Mouse (Mus musculus) spleen, adult 12 weeks (tissue): ENCODE measurements around the gene Tmem79.
"Not testable (repeated sequence)": the region's sequence is repeated elsewhere in the genome, so short reads cannot be mapped to it uniquely, and the experiment has no call there.

Experiments
- DNase-seq: peaks from one replicate; pipeline ENCODE4 v3.0.0; 2022; ENCODE audit warnings: low spot score

The Tmem79 gene

DNA sequence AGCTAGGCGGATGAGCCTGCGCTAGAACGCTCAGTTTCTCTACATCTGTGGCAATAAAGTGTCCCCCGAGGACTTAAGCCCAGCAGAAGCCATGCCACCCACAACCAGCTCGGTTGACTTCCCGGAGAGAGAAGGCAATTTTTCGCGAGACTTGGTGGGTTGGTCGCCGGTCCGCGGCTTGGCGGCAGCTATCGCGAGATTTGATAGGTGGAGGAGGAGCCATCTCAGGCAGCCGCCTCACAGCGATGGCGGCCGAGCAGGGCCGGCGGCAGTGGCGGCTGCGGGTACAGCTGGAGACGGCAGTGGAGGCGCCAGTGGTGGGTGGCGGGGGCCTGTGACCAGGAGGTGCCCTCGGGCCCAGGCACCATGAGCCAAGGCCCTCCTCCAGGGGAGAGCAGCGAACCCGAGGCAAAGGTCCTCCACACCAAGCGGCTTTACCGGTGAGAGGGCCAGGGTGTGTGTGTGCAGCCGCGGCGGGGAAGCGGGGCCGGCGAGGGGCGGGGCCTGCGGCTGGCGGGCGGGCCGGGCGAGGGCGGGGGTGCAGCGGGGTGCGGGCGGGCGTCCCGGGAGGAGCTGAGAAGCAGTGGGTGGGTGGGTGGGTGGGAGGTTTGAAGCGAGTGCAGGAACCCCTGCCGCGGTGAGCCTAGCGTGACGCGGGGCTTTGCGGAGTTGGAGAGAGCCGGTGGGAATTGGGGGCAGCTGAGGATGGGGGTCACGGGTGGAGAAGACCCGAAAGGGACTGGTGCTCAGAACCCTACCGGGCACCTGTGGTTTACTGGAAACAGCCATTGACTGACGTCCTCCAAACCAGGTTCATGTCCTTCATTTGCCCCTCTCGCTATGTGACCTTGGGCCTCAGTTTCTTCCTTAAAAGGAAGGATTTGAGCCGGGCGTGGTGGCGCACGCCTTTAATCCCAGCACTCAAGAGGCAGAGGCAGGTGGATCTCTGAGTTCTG is at the start of gene Tmem79, which contains the start of gene Smg5:
Gene Tmem79 (minus strand): TSS at position 91 of the 956 bp plus-strand sequence.
Gene Smg5 (plus strand): TSS at position 203 of the 956 bp plus-strand sequence.
- peak; percentile 97 for DNase-seq

DNA sequence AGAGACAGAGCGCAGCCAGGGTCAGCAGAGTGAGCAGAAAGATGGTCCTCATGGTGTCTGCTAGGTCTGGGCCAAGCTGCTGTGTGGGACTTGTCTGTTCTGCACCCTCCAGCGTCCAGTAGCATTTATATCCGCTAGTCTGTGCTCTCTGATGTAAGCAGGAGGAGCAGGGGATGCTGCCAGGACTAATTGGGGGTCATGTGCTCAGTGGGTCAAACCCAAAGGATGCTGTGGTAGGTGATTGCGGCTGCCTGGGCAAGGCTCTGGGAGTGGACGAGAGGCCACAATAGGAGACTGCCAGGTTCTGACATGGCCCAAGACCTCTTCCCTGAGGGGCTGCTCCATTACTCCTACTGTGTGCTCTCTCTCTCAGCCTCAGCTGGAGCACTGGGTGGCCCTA is 48.4 kb upstream of the Tmem79 start, which contains the start of gene Bglap:
Gene Bglap (minus strand): TSS at position 101 of the 400 bp plus-strand sequence.
- DNase-seq, result no peak

DNA sequence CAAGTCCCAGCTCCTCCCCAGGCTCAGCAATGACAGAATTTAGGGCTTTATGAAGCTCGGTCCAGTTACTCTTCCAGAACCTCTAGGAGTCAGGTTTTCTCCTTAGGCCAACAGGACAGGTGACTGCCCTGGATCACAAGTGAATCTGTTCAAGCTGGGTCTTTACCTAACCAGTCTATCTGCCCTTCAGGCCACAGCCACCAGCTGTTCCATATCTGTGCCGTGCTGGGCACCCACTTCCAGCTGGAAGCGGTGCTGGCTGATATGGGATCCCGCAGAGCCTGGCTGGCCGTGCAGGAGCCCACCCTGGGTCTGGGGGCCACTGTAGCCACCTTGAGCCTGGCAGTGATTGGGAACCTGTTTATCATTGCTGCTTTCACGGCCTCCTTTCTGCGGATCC is 46.4 kb upstream of the Tmem79 start:
- not testable (repeated sequence) for DNase-seq

DNA sequence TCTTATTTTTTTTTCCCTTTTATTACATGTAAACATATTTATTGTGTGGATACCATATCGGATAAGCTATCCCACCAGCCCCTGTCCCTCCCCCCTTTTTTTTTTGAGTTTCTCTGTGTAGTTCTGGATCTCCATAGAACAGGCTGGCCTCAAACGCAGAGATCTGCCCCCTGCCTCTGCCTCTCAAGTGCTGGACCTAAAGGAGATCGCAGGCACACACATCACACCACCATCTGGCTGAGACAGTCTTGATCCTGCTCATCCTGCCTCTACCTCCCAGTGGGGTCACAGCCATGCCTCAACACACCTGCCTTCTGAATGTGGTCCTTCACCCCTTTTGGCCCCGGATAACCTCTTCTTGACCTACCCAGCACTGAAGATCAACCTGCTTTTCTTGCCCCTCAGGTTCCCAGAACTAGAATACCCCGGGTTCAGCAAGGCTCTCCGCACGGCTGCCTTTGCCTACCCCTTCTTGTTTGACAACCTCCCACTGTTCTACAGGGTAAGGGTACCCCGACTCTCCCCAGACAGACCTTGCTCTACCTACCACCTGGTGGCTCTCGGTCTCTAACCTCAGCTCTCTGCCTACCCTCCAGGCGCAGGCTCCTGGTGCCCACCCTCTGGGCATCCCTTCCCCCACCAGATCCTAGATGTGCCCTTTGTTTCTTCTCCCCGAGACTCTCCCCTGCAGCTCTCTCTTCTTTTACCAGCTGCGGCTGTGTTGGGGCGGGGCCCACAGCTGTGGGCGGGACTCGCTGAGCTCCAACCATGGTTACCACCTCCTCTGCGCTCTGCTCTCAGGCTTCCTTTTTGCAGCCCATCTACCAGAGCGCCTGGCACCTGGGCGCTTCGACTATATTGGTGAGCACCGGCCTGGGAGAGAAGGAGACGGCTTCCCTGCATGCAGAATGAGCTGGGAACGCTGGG is 45.7 kb upstream of the Tmem79 start:
- not testable (repeated sequence) for DNase-seq

DNA sequence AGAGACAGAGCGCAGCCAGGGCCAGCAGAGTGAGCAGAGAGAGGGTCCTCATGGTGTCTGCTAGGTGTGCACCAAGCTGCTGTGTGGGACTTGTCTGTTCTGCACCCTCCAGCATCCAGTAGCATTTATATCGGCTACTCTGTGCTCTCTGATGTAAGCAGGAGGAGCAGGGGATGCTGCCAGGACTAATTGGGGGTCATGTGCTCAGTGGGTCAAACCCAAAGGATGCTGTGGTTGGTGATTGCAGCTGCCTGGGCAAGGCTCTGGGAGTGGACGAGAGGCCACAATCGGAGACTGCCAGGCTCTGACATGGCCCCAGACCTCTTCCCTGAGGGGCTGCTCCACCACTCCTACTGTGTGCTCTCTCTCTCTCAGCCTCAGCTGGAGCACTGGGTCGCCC is 42.7 kb upstream of the Tmem79 start, which contains the start of gene Bglap2:
Gene Bglap2 (minus strand): TSS at position 101 of the 400 bp plus-strand sequence.
- DNase-seq, result not testable (repeated sequence)

DNA sequence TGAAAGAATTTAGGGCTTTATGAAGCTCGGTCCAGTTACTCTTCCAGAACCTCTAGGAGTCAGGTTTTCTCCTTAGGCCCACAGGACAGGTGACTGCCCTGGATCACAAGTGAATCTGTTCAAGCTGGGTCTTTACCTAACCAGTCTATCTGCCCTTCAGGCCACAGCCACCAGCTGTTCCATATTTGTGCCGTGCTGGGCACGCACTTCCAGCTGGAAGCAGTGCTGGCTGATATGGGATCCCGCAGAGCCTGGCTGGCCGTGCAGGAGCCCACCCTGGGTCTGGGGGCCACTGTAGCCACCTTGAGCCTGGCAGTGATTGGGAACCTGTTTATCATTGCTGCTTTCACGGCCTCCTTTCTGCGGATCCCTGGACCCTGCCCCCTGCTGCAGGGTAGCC is 40.7 kb upstream of the Tmem79 start:
- DNase-seq, result not testable (repeated sequence)

DNA sequence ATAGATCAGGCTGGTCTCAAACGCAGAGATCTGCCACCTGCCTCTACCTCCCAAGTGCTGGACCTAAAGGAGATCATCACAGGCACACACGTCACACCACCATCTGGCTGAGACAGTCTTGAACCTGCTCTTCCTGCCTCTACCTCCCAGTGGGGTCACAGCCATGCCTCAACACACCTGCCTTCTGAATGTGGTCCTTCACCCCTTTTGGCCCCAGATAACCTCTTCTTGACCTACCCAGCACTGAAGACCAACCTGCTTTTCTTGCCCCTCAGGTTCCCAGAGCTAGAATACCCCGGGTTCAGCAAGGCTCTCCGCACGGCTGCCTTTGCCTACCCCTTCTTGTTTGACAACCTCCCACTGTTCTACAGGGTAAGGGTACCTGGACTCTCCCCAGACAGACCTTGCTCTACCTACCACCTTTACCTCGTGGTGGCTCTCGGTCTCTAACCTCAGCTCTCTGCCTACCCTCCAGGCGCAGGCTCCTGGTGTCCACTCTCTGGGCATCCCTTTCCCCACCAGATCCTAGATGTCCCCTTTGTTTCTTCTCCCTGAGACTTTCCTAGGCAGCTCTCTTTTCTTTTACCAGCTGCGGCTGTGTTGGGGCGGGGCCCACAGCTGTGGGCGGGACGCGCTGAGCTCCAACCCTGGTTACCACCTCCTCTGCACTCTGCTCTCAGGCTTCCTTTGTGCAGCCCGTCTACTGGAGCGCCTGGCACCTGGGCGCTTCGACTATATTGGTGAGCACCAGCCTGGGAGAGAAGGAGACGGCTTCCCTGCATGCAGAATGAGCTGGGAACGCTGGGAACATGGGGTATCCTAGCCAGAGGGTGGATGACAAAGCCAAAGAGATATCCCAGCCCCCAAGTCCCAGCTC is 40.0 kb upstream of the Tmem79 start:
- not testable (repeated sequence) for DNase-seq

DNA sequence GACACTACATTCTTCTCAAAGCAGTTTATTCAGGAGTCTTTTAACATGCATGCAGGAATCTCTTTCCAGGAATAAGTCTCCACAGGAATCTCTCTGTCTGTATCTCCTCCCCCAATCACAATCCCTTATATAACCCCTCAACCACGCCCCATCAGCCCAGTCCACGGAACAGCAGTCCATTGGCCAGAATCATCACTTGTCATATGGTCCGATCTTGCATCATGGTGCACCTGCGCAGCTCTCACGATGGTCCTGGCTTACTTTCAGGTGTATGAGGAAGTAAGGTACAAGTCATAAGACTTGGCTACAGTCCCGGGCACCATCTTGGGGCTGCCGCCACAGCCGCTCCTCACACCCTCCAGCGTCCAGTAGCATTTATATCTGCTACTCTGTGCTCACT is 36.7 kb upstream of the Tmem79 start, which contains the start of gene Bglap3:
Gene Bglap3 (minus strand): TSS at position 101 of the 400 bp plus-strand sequence.
- not testable (repeated sequence) for DNase-seq

DNA sequence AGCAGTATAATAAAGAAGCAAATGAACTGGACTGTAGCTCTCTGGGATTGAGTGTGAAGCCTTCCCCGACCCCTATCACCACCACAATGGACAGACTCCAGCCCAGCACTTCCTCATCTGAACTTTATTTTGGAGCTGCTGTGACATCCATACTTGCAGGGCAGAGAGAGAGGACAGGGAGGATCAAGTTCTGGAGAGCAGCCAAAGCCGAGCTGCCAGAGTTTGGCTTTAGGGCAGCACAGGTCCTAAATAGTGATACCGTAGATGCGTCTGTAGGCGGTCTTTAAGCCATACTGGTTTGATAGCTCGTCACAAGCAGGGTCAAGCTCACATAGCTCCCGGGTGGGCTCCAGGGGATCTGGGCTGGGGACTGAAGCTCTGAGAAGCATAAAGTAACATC is 32.6 kb upstream of the Tmem79 start:
- not testable (repeated sequence) for DNase-seq

DNA sequence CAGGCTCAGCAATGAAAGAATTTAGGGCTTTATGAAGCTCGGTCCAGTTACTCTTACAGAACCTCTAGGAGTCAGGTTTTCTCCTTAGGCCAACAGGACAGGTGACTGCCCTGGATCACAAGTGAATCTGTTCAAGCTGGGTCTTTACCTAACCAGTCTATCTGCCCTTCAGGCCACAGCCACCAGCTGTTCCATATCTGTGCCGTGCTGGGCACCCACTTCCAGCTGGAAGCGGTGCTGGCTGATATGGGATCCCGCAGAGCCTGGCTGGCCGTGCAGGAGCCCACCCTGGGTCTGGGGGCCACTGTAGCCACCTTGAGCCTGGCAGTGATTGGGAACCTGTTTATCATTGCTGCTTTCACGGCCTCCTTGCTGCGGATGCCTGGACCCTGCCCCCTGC is 31.6 kb upstream of the Tmem79 start:
- not testable (repeated sequence) for DNase-seq

DNA sequence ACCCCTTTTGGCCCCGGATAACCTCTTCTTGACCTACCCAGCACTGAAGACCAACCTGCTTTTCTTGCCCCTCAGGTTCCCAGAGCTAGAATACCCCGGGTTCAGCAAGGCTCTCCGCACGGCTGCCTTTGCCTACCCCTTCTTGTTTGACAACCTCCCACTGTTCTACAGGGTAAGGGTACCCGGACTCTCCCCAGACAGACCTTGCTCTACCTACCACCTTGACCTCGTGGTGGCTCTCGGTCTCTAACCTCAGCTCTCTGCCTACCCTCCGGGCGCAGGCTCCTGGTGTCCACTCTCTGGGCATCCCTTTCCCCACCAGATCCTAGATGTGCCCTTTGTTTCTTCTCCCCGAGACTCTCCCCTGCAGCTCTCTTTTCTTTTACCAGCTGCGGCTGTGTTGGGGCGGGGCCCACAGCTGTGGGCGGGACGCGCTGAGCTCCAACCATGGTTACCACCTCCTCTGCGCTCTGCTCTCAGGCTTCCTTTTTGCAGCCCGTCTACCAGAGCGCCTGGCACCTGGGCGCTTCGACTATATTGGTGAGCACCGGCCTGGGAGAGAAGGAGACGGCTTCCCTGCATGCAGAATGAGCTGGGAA is 31.0 kb upstream of the Tmem79 start:
- DNase-seq, result peak; percentile 30

DNA sequence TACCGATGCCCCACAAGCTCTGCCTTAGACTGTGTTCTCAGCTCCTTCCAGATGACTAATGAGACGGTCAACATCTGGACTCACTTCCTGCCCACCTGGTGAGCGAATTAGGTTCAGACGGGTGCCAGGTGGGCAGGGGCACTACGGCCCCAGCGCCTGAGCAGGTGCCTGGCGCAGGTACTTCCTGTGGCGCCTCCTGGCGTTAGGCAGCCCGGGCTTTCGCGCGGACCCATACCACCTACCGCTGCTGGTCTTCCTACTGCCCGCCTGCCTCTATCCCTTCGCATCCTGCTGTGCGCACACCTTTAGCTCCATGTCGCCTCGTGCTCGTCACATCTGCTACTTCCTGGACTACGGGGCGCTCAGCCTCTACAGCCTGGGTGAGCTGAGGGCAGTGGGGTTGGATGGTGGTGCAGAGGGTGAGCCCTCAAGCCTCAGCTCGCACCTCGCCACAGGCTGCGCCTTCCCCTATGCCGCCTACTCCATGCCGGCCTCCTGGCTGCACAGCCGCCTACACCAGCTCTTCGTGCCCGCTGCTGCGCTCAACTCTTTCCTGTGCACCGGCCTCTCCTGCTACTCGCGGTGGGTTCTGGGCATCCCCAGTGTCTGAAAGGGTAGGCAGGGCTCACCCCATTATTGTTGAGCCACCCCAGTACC is 29.9 kb upstream of the Tmem79 start:
- DNase-seq, result no peak

DNA sequence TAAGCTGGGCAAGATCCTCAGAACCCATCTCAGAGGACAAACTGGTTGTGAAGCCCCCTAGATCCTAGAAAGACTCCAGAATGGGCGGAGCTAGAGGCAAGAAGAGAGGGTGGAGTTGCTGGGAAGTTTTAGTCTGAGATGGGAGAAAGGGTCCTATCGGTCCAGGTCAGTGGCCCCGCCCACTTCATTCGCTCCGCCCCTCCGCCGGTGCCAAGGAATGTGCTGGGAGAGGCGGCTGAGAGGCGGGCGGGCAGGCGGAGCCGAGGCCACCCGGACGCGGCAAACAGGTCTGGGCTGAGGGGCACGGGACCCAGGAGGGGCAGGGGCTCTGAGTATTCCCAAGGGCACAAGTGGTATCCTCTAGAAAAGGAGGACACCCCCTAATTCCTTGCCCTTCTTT is 28.4 kb upstream of the Tmem79 start, which contains the start of gene Paqr6:
Gene Paqr6 (plus strand): TSS at position 248 of the 400 bp plus-strand sequence.
- DNase-seq, result peak; percentile 41

DNA sequence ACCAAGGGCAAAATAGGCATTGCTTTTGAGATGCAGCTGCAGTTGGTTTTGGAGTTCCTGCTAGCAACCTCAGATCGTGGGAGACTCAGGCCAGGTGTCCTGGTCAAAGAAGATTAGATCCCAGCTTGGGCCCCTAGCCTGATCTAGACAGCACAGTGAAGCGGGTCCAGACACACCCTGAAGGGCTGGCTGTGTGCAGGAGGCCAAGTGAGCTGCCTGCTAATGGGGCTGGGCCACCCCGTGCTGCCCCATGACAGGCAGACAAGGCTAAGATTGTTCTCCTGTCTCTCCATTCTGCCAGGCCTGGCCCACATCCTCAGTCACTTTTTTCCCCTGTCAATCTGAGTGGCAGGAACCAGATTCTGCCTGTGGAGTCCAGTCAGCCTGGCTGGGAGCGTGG is 27.8 kb upstream of the Tmem79 start:
- peak; percentile 26 for DNase-seq

DNA sequence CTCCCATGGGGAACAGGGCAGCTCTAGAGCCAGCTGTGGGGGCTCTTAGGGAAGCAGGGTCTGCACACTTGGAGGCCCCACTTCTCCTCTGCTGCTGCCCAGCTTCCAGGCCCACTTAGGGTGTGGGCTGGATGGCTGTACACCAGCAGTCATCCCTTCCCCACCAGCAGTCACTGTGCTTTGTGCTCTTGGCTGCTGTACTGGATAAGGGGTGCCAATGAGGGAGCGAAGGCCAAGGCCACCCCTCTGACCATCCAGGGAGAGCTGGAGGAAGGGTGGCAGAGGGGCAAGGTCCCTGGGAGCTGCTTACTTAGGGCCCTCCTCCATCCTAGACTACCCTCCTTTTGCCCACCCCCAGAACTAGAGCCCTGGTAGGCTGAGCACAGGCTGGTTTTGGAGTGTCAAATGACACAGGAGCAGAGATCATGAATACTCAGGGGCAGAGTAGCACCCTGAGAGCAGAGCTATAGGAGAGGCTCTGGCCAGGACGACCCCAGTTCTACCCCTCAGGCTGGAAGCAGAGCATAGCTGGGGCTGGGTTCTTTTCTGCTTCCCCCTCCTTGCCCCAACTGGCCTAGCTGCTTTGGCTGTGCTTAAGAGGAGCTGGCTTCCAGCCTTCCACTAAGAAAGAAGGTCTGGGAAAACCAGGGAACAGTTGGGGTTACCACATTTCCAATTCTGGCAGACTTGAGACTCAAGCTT is 25.8 kb upstream of the Tmem79 start:
- no peak for DNase-seq

DNA sequence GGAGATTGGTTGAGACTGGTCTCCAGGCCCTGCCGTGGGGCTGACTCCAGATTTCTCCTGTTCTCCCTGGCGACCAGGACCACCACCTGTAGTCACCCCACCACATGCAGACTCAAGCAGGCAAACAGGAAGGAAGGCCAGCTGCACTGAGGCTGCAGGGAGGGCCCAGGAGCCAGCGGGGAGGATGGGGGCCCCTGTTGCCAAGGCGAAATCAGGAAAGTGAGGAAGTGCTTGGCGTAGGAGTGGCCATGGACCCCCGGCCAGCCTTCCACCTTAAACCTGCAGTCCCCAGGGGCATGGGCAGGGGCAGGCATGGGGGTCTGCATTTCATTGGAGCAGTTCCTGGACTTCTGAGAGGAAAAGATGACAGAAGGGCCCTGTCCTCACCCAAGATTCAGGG is 25.1 kb upstream of the Tmem79 start:
- no peak for DNase-seq

DNA sequence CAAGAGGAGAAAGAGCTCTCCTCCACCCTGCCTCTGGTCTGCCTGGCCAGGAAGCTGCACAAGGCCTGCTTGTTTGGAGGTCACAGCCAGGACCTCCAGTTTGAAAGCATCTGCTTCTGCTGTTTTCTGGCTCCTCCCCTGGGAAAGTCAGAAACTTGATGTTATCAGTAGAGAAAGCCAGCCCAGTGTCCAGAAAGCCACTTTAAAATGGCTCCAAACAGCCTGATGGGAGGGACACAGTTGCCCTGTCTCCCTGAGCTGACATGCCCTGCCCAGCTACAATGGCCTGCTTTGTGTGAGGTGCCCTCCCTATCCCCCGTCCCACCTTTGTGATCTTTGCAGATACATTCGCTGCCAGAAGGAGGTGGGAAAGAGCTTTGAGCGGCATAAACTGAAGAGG is 24.0 kb upstream of the Tmem79 start:
- DNase-seq, result no peak

DNA sequence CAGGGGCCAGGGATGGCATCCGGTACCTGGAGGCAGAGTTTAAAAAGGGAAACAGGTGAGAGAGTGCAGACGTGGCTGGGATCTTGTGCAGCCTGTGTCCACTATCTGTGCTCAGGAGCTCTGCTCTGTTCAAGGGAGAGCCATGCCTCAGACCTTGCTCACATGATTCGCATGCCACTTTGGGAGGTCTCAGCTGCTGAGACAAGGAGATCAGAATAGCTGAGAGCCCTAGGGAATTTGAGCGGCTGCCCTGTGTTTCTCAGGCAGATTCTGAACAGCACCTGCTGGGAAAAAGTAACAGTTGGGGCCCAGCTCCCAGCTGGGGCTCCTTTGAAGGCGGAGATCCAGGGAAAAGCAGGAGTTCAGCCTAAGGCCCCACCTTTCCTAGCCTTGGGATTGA is 23.6 kb upstream of the Tmem79 start:
- no peak for DNase-seq

DNA sequence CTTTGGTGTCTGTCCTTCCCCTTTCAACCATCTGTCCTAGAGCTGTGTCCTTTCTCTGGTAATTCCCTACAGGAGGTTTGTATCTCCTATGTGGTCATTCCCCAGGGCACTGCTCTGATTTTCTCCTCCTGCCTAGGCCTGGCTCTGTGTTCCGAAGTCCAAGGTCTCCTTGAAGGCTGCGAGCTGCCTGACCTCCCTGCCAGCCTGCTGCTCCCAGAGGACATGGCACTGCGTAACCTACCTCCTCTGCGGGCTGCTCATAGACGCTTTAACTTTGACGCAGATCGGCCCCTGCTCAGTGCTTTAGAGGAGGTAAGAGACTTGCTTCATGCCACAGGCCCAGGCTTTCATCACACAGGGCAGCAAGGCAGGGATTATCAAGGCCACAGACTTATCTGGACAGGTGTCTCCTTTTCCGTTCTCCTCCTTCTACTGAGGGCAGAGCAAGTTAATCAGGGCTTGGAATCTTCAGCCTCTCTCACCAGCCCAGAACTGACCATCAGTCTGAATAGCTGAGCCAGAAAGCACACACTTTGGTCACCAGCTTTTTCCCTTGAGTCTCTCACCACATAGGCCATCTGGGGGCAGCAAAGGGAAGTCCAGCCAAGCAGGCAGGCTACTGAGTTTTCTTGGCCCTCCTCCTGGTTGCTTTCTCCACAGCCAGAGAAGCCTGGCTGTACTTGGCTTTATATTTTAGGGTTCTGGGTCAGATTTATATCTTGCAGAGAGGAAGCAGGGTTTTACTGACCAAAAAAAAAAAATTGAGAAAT is 18.6 kb upstream of the Tmem79 start:
- DNase-seq, result no peak
